Mouse (Mus musculus): ENCODE data around the gene Slc39a11.

Gene Slc39a11

DNA sequence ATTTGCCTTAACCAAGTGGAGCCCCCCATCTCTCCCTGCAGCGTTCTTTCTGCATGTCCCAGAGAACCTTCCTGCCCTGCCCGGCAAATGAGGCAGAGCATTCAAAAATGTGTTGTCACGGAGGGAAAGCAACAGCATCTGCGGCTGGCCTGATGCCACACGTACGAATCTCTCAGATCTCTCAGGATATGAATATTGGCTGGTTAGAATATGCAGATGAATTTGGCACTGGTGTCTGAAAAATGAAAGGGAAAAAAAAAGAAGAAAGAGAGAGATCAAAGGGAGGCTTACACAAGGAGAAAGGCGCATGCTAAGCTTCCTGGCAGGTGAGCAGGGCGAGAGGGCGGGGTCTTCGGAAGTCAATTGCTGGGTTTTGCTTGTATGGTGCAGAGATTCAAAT, 443.8 kb downstream of the Slc39a11 start:
- intact Hi-C loops (cut with DNase I): no loop called here

GRCm38 (mm10) chr11:113203008-113203407, 446.9 kb downstream of the Slc39a11 start:
- intact Hi-C loops (cut with DNase I): no loop called here

DNA sequence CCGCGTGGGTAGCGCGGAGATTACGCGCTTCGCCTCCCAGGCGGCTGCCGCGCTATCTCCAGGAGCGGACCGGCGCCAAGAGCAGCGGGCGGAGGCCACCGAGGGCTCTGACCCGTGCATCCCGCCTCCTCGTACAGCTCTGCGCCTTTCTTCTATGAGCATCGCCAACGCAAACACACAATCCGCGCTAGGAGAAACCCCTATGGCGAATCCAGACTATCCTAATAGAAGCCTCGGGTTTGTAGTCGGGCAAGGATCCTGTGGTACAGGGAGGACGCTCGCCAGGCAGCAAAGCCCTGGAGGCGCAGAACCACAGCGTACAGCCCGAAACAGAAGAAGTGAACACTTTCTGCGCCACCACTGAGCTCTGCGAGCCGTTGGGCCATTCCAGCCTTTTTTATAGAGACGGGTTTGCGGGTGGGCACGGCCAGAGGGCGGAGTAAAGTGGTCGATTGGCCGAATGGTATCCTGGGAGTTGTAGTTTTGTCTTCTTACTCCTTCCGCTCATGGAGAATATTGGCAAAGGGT, 448.3 kb downstream of the Slc39a11 start:
- intact Hi-C loops (cut with DNase I): no loop called here

GRCm38 (mm10) chr11:113200901-113201300, 449.0 kb downstream of the Slc39a11 start:
- intact Hi-C loops (cut with DNase I): no loop called here

DNA sequence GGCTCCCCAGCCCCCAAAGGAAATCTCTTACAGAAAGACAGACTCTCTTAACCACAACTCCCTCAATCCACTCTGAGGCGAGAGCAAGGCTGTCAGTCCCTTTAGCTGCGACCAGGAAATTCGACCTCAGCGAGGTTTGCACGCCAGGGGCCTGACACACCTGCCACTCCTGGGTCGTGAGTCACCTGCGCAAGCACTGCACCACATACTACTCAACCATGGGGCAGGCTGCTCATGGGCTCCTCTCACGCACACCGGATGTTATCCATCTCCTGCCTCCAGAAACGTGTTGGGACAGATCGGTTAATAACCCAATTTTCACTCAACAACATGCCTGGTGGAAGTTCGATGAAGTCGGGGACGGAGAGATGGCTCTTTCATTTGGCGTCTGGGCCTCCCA, 451.3 kb downstream of the Slc39a11 start:
- intact Hi-C loops (cut with DNase I): no loop called here

GRCm38 (mm10) chr11:113197624-113198023, 452.3 kb downstream of the Slc39a11 start:
- intact Hi-C loops (cut with DNase I): no loop called here

GRCm38 (mm10) chr11:113196234-113197007, 453.5 kb downstream of the Slc39a11 start:
- intact Hi-C loops (cut with DNase I): no loop called here

Measured in adrenal gland (tissue).